Mouse (Mus musculus): Measurements from ENCODE around the gene Jak3. TPM values are rescaled to one million over a fixed set of nuclear protein-coding genes. Genes with fewer than 3 reads are reported as not detected.

Gene Jak3
- 3.4 and 4.1 TPM in 2 replicates for polyA plus RNA-seq (2015; fragmentation: Nextera tagmentation; extraction: Ambion mirVana)

GRCm38 (mm10) chr8:71676020-71676741 is at the start of gene Jak3:
TSS of gene Jak3 (plus strand) at chr8:71676296.
- 5% methylated on average over 30 of the region's 40 CpGs for WGBS
- Histone ChIP-seq H3K27ac (ENCODE audit: low read length) (peak within 1 kb of the TSS; percentile 42; the same call in 1 of the 2 replicates), H3K9me3 (ENCODE audit: control insufficient read depth, low read length) (no peaks in the 10 kb centered on the region), H3K4me1 (replicated peaks; ENCODE audit: control insufficient read depth, insufficient read depth, low read length) (peaks cover 24% of the 10 kb centered on the region), H3K9ac (replicated peaks; ENCODE audit: low read depth, low read length) (peak within 1 kb of the TSS; percentile 85), H3K4me3 (replicated peaks; ENCODE audit: low read length) (peak within 1 kb of the TSS; percentile 76), H3K36me3 (ENCODE audit: control insufficient read depth, insufficient read depth) (no peaks in the 10 kb centered on the region), H3K4me2 (ENCODE audit: low read length) (peak within 1 kb of the TSS; percentile 76), H3K27me3 (replicated peaks; ENCODE audit: control insufficient read depth, insufficient read depth, low read length) (peaks cover 33% of the 10 kb centered on the region)
- peak; percentile 56 for ATAC-seq

GRCm38 (mm10) chr8:71626753-71627152 is 49.3 kb upstream of the Jak3 start:
- no peak for ATAC-seq
- Histone ChIP-seq H3K4me2 (ENCODE audit: low read length) (no peak overlapping the region), H3K27ac (ENCODE audit: low read length) (no peak overlapping the region; the same call in 1 of the 2 replicates), H3K27me3 (replicated peaks; ENCODE audit: control insufficient read depth, insufficient read depth, low read length) (peaks cover 8% of the 10 kb centered on the region), H3K9me3 (ENCODE audit: control insufficient read depth, low read length) (no peaks in the 10 kb centered on the region), H3K4me3 (replicated peaks; ENCODE audit: low read length) (no peak overlapping the region), H3K4me1 (replicated peaks; ENCODE audit: control insufficient read depth, insufficient read depth, low read length) (peaks cover 13% of the 10 kb centered on the region), H3K9ac (replicated peaks; ENCODE audit: low read depth, low read length) (no peak overlapping the region), H3K36me3 (ENCODE audit: control insufficient read depth, insufficient read depth) (peaks cover 21% of the 10 kb centered on the region)
- 86% methylated on average over 9 of the region's 9 CpGs for WGBS

- WGBS: 56% methylated on average over 9 of the region's 9 CpGs
- Histone ChIP-seq H3K36me3 (ENCODE audit: control insufficient read depth, insufficient read depth) (peaks cover 14% of the 10 kb centered on the region), H3K4me1 (replicated peaks; ENCODE audit: control insufficient read depth, insufficient read depth, low read length) (peaks cover 13% of the 10 kb centered on the region), H3K9ac (replicated peaks; ENCODE audit: low read depth, low read length) (no peak overlapping the region), H3K9me3 (ENCODE audit: control insufficient read depth, low read length) (no peaks in the 10 kb centered on the region), H3K4me3 (replicated peaks; ENCODE audit: low read length) (no peak overlapping the region), H3K4me2 (ENCODE audit: low read length) (no peak overlapping the region), H3K27ac (ENCODE audit: low read length) (peak overlapping the region; percentile 20; the same call in 1 of the 2 replicates), H3K27me3 (replicated peaks; ENCODE audit: control insufficient read depth, insufficient read depth, low read length) (peaks cover 8% of the 10 kb centered on the region)
- no peak for ATAC-seq
Observed at GRCm38 (mm10) chr8:71627265-71628099, 48.6 kb upstream of the Jak3 start.

GRCm38 (mm10) chr8:71628396-71629095 is 47.5 kb upstream of the Jak3 start:
- no peak for ATAC-seq
- 9% methylated on average over 16 of the region's 16 CpGs for WGBS

GRCm38 (mm10) chr8:71629096-71629697 is 46.9 kb upstream of the Jak3 start:
- H3K4me1 ChIP-seq (replicated peaks; ENCODE audit: control insufficient read depth, insufficient read depth, low read length): peaks cover 13% of the 10 kb centered on the region
- peaks cover 8% of the 10 kb centered on the region for H3K27me3 ChIP-seq (replicated peaks; ENCODE audit: control insufficient read depth, insufficient read depth, low read length)
- H3K36me3 ChIP-seq (ENCODE audit: control insufficient read depth, insufficient read depth): no peaks in the 10 kb centered on the region
- peak overlapping the region; percentile 49 for H3K27ac ChIP-seq (ENCODE audit: low read length)
- H3K9ac ChIP-seq (replicated peaks; ENCODE audit: low read depth, low read length): peak overlapping the region; percentile 67
- H3K4me3 ChIP-seq (replicated peaks; ENCODE audit: low read length): peak overlapping the region; percentile 53
- ATAC-seq: peak; percentile 82
- WGBS: 0% methylated on average over 55 of the region's 55 CpGs
- no peaks in the 10 kb centered on the region for H3K9me3 ChIP-seq (ENCODE audit: control insufficient read depth, low read length)
- H3K4me2 ChIP-seq (ENCODE audit: low read length): peak overlapping the region; percentile 81

More at GRCm38 (mm10) chr8:71628396-71629095, 47.5 kb upstream of the Jak3 start:
- Histone ChIP-seq H3K27ac (ENCODE audit: low read length) (peak overlapping the region; percentile 49; the same call in 1 of the 2 replicates), H3K9me3 (ENCODE audit: control insufficient read depth, low read length) (no peaks in the 10 kb centered on the region), H3K4me3 (replicated peaks; ENCODE audit: low read length) (peak overlapping the region; percentile 53), H3K27me3 (replicated peaks; ENCODE audit: control insufficient read depth, insufficient read depth, low read length) (peaks cover 8% of the 10 kb centered on the region), H3K9ac (replicated peaks; ENCODE audit: low read depth, low read length) (peak overlapping the region; percentile 67), H3K4me2 (ENCODE audit: low read length) (peak overlapping the region; percentile 81), H3K36me3 (ENCODE audit: control insufficient read depth, insufficient read depth) (peaks cover 3% of the 10 kb centered on the region), H3K4me1 (replicated peaks; ENCODE audit: control insufficient read depth, insufficient read depth, low read length) (peaks cover 13% of the 10 kb centered on the region)

- Histone ChIP-seq H3K27me3 (replicated peaks; ENCODE audit: control insufficient read depth, insufficient read depth, low read length) (peaks cover 8% of the 10 kb centered on the region), H3K4me2 (ENCODE audit: low read length) (peak overlapping the region; percentile 81), H3K9me3 (ENCODE audit: control insufficient read depth, low read length) (no peaks in the 10 kb centered on the region), H3K4me3 (replicated peaks; ENCODE audit: low read length) (peak overlapping the region; percentile 53), H3K4me1 (replicated peaks; ENCODE audit: control insufficient read depth, insufficient read depth, low read length) (peaks cover 13% of the 10 kb centered on the region), H3K27ac (ENCODE audit: low read length) (no peak overlapping the region), H3K36me3 (ENCODE audit: control insufficient read depth, insufficient read depth) (no peaks in the 10 kb centered on the region), H3K9ac (replicated peaks; ENCODE audit: low read depth, low read length) (peak overlapping the region; percentile 67)
- ATAC-seq: peak; percentile 19
- 3% methylated on average over 25 of the region's 25 CpGs for WGBS
Observed at GRCm38 (mm10) chr8:71629781-71630212, 46.3 kb upstream of the Jak3 start.

- 90% methylated on average over 6 of the region's 6 CpGs for WGBS
- H3K27ac ChIP-seq (ENCODE audit: low read length): no peak overlapping the region
- no peak for ATAC-seq
- no peak overlapping the region for H3K4me2 ChIP-seq (ENCODE audit: low read length)
- H3K36me3 ChIP-seq (ENCODE audit: control insufficient read depth, insufficient read depth): no peaks in the 10 kb centered on the region
- no peak overlapping the region for H3K9ac ChIP-seq (replicated peaks; ENCODE audit: low read depth, low read length)
- H3K27me3 ChIP-seq (replicated peaks; ENCODE audit: control insufficient read depth, insufficient read depth, low read length): peaks cover 8% of the 10 kb centered on the region
- H3K4me1 ChIP-seq (replicated peaks; ENCODE audit: control insufficient read depth, insufficient read depth, low read length): peaks cover 13% of the 10 kb centered on the region
- no peak overlapping the region for H3K4me3 ChIP-seq (replicated peaks; ENCODE audit: low read length)
- H3K9me3 ChIP-seq (ENCODE audit: control insufficient read depth, low read length): no peaks in the 10 kb centered on the region
Observed at GRCm38 (mm10) chr8:71630761-71631160, 45.3 kb upstream of the Jak3 start.

GRCm38 (mm10) chr8:71631897-71632296 is 44.2 kb upstream of the Jak3 start:
- no peaks in the 10 kb centered on the region for H3K9me3 ChIP-seq (ENCODE audit: control insufficient read depth, low read length)
- ATAC-seq: no peak
- no peak overlapping the region for H3K4me2 ChIP-seq (ENCODE audit: low read length)
- H3K27me3 ChIP-seq (replicated peaks; ENCODE audit: control insufficient read depth, insufficient read depth, low read length): peaks cover 8% of the 10 kb centered on the region
- no peak overlapping the region for H3K4me3 ChIP-seq (replicated peaks; ENCODE audit: low read length)
- WGBS: 56% methylated on average over 2 of the region's 2 CpGs
- H3K4me1 ChIP-seq (replicated peaks; ENCODE audit: control insufficient read depth, insufficient read depth, low read length): peaks cover 13% of the 10 kb centered on the region
- H3K9ac ChIP-seq (replicated peaks; ENCODE audit: low read depth, low read length): no peak overlapping the region
- no peak overlapping the region for H3K27ac ChIP-seq (ENCODE audit: low read length)
- H3K36me3 ChIP-seq (ENCODE audit: control insufficient read depth, insufficient read depth): no peaks in the 10 kb centered on the region
